Mouse (Mus musculus): ENCODE measurements around the gene Gpsm1.

DNA sequence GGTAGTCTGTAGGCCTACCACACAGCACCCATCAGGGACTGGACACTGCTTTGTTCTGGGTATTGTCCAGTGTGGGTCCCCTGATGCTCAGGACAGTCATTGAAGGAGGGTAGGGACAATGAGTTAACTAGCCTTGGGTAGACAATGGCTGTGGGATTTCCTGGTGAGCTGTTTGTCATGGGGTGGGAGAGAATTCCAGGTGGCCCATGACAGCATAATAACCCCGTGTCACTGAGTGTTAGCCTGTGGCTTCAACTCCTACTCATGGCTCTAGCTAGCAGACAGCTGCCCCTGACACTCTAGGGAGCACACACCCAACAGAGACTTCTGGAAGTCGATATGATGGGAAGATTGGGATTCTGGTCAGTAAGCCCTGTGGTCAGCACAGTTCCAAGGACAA lies 20.9 kb upstream of the Gpsm1 start, which contains the start of gene Ccdc187:
- TF ChIP-seq GATA1 (IDR thresholded peaks at IDR 0.05; ENCODE audit: borderline replicate concordance, low read length) (no peak), FLI1 (IDR thresholded peaks at IDR 0.05; ENCODE audit: low read length) (no peak)
